Mouse (Mus musculus) lung, postnatal 25 days (tissue): ENCODE measurements at regions not wholly inside any gene's neighbourhood (a gene's known extent, or its start where the extent isn't known, plus 50 kb on each side); places are given as distances from the start of the nearest gene placed in this dataset.

ENCODE experiments used
- DNase-seq: peaks from one replicate; pipeline ENCODE4 v3.0.0; 2022; ENCODE audit warnings: low spot score

DNA sequence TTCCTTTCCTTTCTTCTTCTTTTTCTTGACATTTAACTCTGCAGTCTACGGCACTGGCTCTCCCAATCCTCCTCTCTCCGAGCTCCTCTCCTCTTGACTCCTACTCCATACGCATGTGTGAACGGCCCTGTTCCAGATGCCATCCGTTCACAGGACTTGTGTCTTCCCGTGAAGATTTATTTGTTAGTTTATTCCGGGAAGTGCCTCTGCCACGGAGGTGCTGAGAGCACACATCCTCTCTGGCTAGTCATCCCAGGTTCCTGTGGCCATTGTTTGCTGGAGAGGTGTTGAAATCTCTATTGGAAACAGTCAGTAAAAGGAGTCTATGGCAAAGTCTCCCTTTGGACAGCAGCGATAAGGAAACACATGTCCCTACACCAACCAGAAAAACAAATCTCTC lies 53.3 kb upstream of the Tgfbr2 start:
- DNase-seq = no peak

DNA sequence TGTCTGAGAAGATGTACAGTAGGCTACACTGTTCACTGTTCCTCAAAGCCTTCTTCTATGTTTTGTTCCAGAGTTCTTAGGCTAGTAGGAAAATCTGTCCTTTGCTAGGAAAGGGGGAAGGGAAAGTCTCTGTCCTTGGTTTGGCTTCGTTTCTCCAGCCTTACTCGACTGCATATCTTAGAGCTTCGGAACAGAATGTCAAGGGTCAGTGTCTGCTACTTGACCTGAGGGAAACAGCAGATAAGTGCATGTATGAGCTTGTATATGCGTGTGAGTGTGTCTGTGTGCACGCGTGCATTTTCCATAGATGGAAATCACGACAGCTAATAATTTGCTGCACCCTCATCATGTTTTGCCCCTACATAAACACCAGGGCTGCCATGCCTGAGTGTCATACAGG lies 52.6 kb upstream of the Tgfbr2 start:
- no peak for DNase-seq
